Mouse (Mus musculus) c-Kit-negative CD71-positive TER-119-positive erythroid progenitor cells, embryonic 14.5 days (primary cell): ENCODE measurements around the gene Fgfr2.
A peak's percentile ranks its signal among the peaks of the same experiment; 100 is the strongest.

Experiments used
- DNase-seq: peaks from one replicate; pipeline ENCODE4 v3.0.0-alpha.2; 2013; ENCODE audit warnings: low read depth, low spot score

Gene Fgfr2

DNA sequence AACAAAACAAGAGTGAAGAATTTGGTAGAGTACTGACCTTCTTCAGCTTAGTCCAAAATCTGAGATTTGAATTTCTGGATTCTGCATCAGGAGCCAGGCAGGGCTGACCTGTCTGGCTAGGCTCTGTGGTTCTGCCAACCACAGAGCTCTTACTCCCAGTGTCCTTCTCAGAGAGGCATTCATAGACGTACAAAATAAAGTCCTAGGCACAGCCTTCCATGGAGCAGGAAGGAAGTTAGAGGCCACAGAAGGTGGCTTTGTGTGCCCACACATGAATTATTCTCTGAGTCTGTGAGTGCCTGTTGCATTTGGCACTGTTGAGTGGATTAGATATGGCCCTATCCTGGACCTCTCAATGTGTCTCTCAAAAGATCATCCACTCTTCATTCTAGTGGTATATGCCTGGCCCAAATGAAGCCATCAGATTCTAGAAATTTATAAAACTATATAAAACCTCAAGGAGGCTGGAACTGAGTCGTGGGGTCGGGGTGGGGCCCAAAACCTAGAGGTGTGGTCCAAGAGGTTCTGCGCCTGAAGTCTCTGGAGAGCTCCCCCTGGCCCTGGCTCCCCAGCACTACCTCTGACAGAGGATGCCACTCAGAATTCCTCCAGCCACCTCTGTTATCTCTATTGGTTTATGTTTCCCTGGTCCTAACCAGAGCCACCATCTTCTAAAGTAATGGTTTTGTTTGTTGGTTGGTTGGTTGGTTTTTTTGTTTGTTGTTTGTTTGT, 234.5 kb downstream of the Fgfr2 start:
- DNase-seq: no peak

DNA sequence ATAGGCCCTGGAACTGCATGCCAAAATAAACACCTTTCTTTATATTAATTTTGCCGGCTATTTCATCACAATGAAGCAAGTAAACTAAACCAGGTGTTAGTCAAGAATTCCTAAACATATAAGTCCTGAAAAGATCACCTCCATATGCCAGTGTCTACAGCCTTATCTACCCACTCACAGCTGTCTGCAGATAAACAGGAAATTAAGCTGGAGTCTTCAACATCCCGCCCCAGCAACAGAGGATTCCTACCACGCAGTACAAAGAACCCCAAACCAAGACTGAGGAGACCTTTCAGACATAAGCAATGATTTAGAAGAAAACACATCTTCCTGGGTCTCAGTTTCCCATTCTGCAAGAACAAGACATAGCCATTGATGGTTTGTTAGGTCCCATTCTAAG, 235.1 kb downstream of the Fgfr2 start:
- no peak for DNase-seq

DNA sequence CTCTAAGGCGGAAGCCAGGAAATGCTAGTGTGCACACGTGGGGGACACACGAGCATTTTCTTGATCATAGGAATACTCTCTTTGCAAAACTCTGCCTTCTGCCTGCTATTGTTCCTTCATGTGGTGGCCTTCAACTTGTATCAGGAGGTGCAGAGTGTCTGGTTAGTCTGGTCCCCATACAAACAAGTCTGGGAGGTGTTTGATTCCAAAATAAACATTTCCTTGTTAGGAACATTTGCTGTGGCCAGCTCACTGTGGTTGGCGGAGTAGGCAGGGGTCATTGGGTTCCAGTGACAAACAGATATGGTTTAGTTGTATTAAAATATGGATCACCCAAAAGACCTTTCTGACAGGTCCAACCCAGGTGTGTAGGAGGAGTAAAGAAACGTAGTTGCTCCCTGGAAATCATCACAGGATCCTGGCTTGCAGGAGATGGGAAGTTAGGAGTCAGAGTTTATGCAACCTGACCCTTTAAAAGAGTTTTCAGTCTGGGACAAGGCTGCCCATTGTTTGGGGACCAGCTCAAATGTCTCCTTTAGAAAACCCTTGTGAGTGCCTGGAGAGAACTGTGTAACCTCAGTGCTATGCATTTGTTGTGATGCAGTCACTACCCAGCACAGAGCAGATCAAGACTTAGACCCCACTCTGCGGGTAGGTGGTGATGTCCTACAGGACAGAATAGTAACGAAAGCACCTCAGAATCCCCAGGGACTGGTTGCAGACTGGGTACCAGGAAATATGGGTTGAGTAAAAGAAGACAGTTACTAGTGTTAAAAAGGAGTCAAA, 235.9 kb downstream of the Fgfr2 start:
- no peak for DNase-seq

DNA sequence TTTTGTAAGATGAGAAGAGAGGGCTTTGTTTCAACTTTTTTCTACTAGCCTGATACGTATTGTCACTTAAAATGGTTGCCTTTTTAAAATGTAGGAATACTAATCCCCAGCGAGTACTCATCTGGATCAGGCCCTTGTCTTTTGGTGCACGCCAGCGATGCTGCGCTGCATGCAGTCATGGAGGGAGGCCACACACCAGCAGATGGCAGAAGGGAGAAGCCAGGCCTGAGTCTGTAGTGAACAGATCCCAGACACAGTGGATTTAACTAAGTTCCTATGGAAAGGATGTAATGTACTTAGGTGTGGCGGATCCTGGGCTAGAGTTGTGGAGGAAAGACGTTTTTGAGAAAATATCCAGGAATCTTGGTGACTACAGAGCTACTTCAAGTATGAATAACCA, 239.1 kb downstream of the Fgfr2 start:
- DNase-seq: no peak

GRCm38 (mm10) chr7:132882343-132882742, 240.8 kb downstream of the Fgfr2 start:
- DNase-seq: no peak

DNA sequence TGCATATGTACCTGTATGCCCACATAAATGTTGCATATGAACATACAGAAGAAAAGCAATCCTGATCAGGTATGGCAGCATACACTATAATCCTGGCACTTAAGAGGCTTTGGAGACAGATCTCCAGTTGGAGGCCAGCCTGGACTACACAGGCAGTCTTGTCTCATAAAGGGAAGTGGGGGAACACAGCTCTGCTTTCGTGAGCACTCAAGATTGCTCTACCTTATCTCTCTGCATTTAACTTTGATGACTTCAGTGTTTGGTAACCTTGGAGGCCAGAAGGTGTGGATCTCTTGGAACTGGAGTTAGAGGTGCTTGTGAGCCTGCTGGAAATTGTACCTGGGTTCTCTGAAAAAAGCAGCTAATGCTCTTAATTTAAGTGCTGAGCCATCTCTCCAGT, 242.9 kb downstream of the Fgfr2 start:
- DNase-seq: no peak

GRCm38 (mm10) chr7:132875391-132876086, 247.6 kb downstream of the Fgfr2 start:
- no peak for DNase-seq

- no peak for DNase-seq
These were observed 250.1 kb downstream of the Fgfr2 start for GRCm38 (mm10) chr7:132873043-132873442.

- DNase-seq: no peak
These were observed 256.8 kb downstream of the Fgfr2 start for GRCm38 (mm10) chr7:132866316-132866715.

- DNase-seq: peak; percentile 83
These were observed 263.9 kb downstream of the Fgfr2 start, which contains the start of gene Abraxas2 for GRCm38 (mm10) chr7:132859042-132859958. Gene Abraxas2, plus strand, starts transcription at chr7:132859225.

DNA sequence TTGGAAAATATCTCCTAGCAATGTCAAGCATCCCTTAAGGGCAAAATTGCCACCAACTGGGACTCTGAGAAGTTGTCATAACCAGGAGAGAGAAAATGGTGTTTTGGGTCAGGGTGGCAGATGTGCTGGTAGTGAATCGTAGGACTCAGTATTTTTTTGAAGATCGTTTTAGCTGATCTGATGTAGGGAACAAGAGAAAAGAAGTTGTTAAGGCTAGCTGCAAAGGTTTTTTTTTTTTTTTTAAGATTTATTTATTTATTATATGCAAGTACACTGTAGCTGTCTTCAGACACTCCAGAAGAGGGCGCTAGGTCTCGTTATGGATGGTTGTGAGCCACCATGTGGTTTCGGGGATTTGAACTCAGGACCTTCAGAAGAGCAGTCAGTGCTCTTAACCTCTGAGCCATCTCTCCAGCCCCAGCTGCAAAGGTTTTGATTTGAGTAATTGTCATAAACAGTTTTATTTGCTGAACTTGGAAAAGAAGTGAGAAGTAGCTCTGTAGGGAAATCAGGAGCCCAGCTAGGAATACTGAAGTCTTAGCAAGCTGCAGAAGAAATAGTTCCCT, 265.0 kb downstream of the Fgfr2 start:
- no peak for DNase-seq

- no peak for DNase-seq
These were observed 267.1 kb downstream of the Fgfr2 start for GRCm38 (mm10) chr7:132856083-132856482.

DNA sequence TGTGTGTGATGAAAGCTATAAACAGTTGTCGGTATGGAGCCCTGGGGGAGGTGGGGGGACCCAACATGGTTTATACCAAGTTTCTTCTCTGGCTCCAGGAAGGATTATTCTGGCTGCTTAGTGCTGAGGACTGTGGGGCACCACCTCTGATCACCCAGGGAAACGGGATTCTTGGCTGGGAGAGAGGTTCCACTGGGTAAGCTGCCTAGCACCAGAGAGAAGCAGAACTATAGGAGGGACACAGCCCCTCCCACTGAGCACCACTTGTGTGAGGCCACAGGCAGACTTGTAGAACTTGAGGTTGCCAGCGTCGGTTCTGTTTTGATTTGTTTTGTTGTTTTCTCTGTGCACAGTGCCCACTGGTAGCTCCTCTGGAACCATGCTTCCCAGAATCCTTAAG, 269.2 kb downstream of the Fgfr2 start:
- DNase-seq: no peak

GRCm38 (mm10) chr7:132853361-132853760, 269.8 kb downstream of the Fgfr2 start:
- no peak for DNase-seq

- peak; percentile 66 for DNase-seq
These were observed 270.8 kb downstream of the Fgfr2 start, which contains the start of gene Eef1akmt2 for GRCm38 (mm10) chr7:132852173-132852844. Gene Eef1akmt2, minus strand, starts transcription at chr7:132852673.

- no peak for DNase-seq
These were observed 280.0 kb downstream of the Fgfr2 start for GRCm38 (mm10) chr7:132843152-132843551.

DNA sequence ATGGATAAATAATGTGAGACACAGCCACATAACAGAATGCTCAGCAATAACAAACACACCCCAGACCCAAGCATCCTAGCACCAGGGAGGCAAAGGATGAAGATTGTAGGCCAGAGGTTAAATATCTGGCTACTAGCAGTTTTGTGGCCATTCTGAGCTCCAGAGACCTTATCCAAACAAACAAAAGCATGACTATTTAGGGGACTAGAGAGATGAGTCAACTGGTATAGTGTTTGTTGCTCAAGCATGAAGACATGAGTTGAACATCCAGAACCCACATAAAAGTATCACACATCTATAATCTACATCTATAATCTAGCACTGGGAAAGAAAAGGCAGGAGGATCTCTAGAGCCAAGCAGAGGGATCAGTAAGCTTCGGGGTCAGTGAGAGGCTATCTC, 280.7 kb downstream of the Fgfr2 start:
- no peak for DNase-seq

DNA sequence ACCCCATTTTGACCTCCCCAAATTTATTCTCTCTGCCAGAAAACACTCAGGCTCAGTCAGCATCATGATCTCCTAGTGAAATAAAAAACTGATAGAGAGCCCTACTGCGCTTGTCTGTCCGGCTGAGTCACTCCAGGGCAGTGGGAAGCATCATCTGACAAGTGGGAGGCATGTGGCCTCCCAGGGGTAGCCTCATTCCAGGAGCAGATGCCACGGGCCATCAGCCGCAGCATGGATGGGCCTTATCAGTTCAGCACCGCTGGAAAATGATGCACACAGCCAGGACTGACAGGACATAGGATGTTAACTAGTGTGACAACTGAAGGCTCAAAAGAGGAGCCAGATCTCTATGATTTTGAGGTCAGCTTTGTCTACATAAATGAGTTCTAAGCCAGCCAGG, 281.9 kb downstream of the Fgfr2 start:
- DNase-seq: no peak

- no peak for DNase-seq
These were observed 292.2 kb downstream of the Fgfr2 start for GRCm38 (mm10) chr7:132830955-132831354.

DNA sequence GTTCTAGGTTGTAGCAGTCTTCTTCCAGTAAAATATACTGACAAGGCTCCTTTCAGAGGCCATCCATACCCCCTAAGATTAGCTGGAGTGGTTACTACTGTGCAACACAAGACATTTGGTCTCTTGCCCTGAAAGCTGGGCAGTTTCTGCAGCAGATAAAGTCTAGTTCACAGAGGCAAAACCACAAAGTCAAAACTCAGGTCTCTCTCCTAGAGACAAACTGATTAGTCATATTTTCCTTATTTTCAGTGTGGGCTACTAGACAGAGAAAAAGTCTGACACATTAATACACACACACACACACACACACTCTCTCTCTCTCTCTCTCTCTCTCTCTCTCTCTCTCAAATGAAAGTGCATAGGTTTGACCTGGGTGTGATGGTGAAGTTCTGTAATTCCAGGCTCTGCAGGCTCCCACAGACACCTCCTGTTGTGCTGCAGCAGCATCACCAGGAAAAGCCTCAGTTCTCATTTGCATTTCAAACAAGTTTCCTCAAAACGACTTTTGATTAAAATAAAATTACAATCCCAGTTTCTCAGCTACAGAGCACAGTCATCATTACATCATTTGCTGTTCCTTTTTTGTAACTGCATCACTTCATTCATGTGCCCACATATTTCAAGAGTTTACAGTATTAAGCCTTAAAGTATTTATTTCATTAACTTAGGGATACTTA, 298.7 kb downstream of the Fgfr2 start:
- DNase-seq: no peak
